8 mouse cellular contexts compared by ENCODE assay signal in genomic region chr9:58582581-58583266, GRCm38 (mm10). TPM values are rescaled to one million over a fixed set of nuclear protein-coding genes. Genes with fewer than 3 reads are reported as not detected.
DNase-seq lines count a peak whose midpoint lies in the region; ATAC-seq lines count a peak whose summit lies in the region.

No protein-coding gene starts in this region.

- peak; percentile 80; the same call in 1 of the 2 replicates for ATAC-seq in forebrain, embryonic 15.5 days (replicated peaks)
- ATAC-seq in hindbrain, embryonic 13.5 days (ENCODE audit: low FRiP score) = no peak; the same call in 1 of the 2 replicates
- peak; percentile 45; the same call in 1 of the 2 replicates for ATAC-seq in liver, embryonic 11.5 days (replicated peaks; ENCODE audit: low FRiP score)
- ATAC-seq in neural tube, embryonic 14.5 days (ENCODE audit: low read depth) = peak; percentile 83

- under 1% methylated on average over 42 of the region's 42 CpGs for WGBS in forebrain, embryonic 15.5 days
- 0% methylated on average over 42 of the region's 42 CpGs for WGBS in hindbrain, embryonic 13.5 days
- WGBS in liver, embryonic 11.5 days = under 1% methylated on average over 42 of the region's 42 CpGs
- under 1% methylated on average over 42 of the region's 42 CpGs for WGBS in neural tube, embryonic 14.5 days

- peaks cover 6% of the 10 kb centered on the region for H3K4me1 ChIP-seq in brown adipose tissue, adult 24 weeks (ENCODE audit: control insufficient read depth, insufficient read depth, insufficient read length, low read length)
- peaks cover 23% of the 10 kb centered on the region for H3K4me1 ChIP-seq in forebrain, embryonic 15.5 days
- H3K4me1 ChIP-seq in hindbrain, embryonic 13.5 days (replicated peaks) = peaks cover 21% of the 10 kb centered on the region
- peaks cover 7% of the 10 kb centered on the region; the same call in 1 of the 2 replicates for H3K4me1 ChIP-seq in liver, embryonic 11.5 days (replicated peaks; ENCODE audit: control insufficient read depth, insufficient read depth, low read length)
- peaks cover 14% of the 10 kb centered on the region for H3K4me1 ChIP-seq in neural tube, embryonic 14.5 days (ENCODE audit: control insufficient read depth, insufficient read depth, low read length)

- peak overlapping the region; percentile 85 for H3K27ac ChIP-seq in brown adipose tissue, adult 24 weeks (replicated peaks; ENCODE audit: low read depth, low read length)
- peak overlapping the region; percentile 98 for H3K27ac ChIP-seq in forebrain, embryonic 15.5 days (replicated peaks)
- H3K27ac ChIP-seq in hindbrain, embryonic 13.5 days = peak overlapping the region; percentile 98
- H3K27ac ChIP-seq in liver, embryonic 11.5 days (ENCODE audit: low read depth, low read length) = peak overlapping the region; percentile 90
- peak overlapping the region; percentile 97 for H3K27ac ChIP-seq in neural tube, embryonic 14.5 days (ENCODE audit: low read depth, low read length)

- H3K27me3 ChIP-seq in forebrain, embryonic 15.5 days = no peaks in the 10 kb centered on the region
- H3K27me3 ChIP-seq in hindbrain, embryonic 13.5 days = no peaks in the 10 kb centered on the region
- no peaks in the 10 kb centered on the region for H3K27me3 ChIP-seq in liver, embryonic 11.5 days (replicated peaks; ENCODE audit: control insufficient read depth, insufficient read depth, low read length)
- H3K27me3 ChIP-seq in neural tube, embryonic 14.5 days (ENCODE audit: control insufficient read depth, insufficient read depth, low read length) = peaks cover 3% of the 10 kb centered on the region; the same call in 1 of the 2 replicates

- H3K4me3 ChIP-seq in brown adipose tissue, adult 24 weeks (ENCODE audit: insufficient read depth, low read depth, low read length) = peak overlapping the region; percentile 96
- H3K4me3 ChIP-seq in forebrain, embryonic 15.5 days = peak overlapping the region; percentile 70
- H3K4me3 ChIP-seq in hindbrain, embryonic 13.5 days = peak overlapping the region; percentile 89
- H3K4me3 ChIP-seq in liver, embryonic 11.5 days (ENCODE audit: low read depth, low read length) = peak overlapping the region; percentile 95
- peak overlapping the region; percentile 93 for H3K4me3 ChIP-seq in neural tube, embryonic 14.5 days (ENCODE audit: low read depth, low read length)

- no peaks in the 10 kb centered on the region for H3K36me3 ChIP-seq in forebrain, embryonic 15.5 days
- no peaks in the 10 kb centered on the region for H3K36me3 ChIP-seq in hindbrain, embryonic 13.5 days
- H3K36me3 ChIP-seq in liver, embryonic 11.5 days (ENCODE audit: control insufficient read depth, insufficient read depth, low read length) = no peaks in the 10 kb centered on the region
- H3K36me3 ChIP-seq in neural tube, embryonic 14.5 days (ENCODE audit: control insufficient read depth, insufficient read depth, low read length) = no peaks in the 10 kb centered on the region

- H3K4me2 ChIP-seq in forebrain, embryonic 15.5 days (replicated peaks) = peak overlapping the region; percentile 81
- peak overlapping the region; percentile 82 for H3K4me2 ChIP-seq in hindbrain, embryonic 13.5 days
- peak overlapping the region; percentile 70 for H3K4me2 ChIP-seq in liver, embryonic 11.5 days
- H3K4me2 ChIP-seq in neural tube, embryonic 14.5 days (ENCODE audit: low read depth, low read length) = peak overlapping the region; percentile 73

- peak; percentile 34 for DNase-seq in left cerebral cortex, adult 8-10 months (ENCODE audit: low spot score in 2 of 2)
- no peak for DNase-seq in left cerebral cortex, adult 11 months (ENCODE audit: low spot score)
- DNase-seq in liver, embryonic 11.5 days (ENCODE audit: low spot score) = no peak
- no peak for DNase-seq in Muller cell, postnatal 12 days (ENCODE audit: inconsistent ontology term)

- H3K9ac ChIP-seq in forebrain, embryonic 15.5 days (replicated peaks) = peak overlapping the region; percentile 98
- H3K9ac ChIP-seq in hindbrain, embryonic 13.5 days = peak overlapping the region; percentile 96
- peak overlapping the region; percentile 94 for H3K9ac ChIP-seq in liver, embryonic 11.5 days (ENCODE audit: low read depth, low read length)
- H3K9ac ChIP-seq in neural tube, embryonic 14.5 days (replicated peaks; ENCODE audit: low read depth, low read length) = peak overlapping the region; percentile 96

- H3K9me3 ChIP-seq in forebrain, embryonic 15.5 days = no peaks in the 10 kb centered on the region
- H3K9me3 ChIP-seq in hindbrain, embryonic 13.5 days = no peaks in the 10 kb centered on the region
- no peaks in the 10 kb centered on the region for H3K9me3 ChIP-seq in liver, embryonic 11.5 days (ENCODE audit: control insufficient read depth, low read length)
- no peaks in the 10 kb centered on the region for H3K9me3 ChIP-seq in neural tube, embryonic 14.5 days (ENCODE audit: control insufficient read depth, low read length)

RNA-seq across cellular contexts. Expression of gene Nptn, which starts 0.7 kb away (rescaled TPM):
- 100 to 1,000 TPM; 856 to 995 (median 934) TPM for total RNA-seq in left cerebral cortex, adult 8-10 months (2022)
- polyA plus RNA-seq in brown adipose tissue, adult 24 weeks (2012; ENCODE audit: insufficient read depth, insufficient read length, missing spikeins) = 124 and 127 TPM in 2 replicates
- polyA plus RNA-seq in forebrain, embryonic 15.5 days (2015; fragmentation: Nextera tagmentation; extraction: Ambion mirVana) = 127 and 145 TPM in 2 replicates
- 140 and 144 TPM in 2 replicates for polyA plus RNA-seq in hindbrain, embryonic 13.5 days (2015; fragmentation: Nextera tagmentation; extraction: Ambion mirVana)
- polyA plus RNA-seq in liver, embryonic 11.5 days (2014; fragmentation: Nextera tagmentation; extraction: Ambion mirVana) = 113 and 114 TPM in 2 replicates
- polyA plus RNA-seq in neural tube, embryonic 14.5 days (2014; fragmentation: Nextera tagmentation; extraction: Ambion mirVana) = 220 and 255 TPM in 2 replicates

RNA-seq across cellular contexts. Expression of gene Cd276, which starts 27.5 kb away (rescaled TPM):
- 1 to 10 TPM; 7.8 to 9.5 (median 8.7) TPM for total RNA-seq in left cerebral cortex, adult 8-10 months (2022)
- 0.29 TPM in 1 of 2 replicates, not detected in the other for polyA plus RNA-seq in brown adipose tissue, adult 24 weeks (2012; ENCODE audit: insufficient read depth, insufficient read length, missing spikeins)
- polyA plus RNA-seq in forebrain, embryonic 15.5 days (2015; fragmentation: Nextera tagmentation; extraction: Ambion mirVana) = 30.9 and 31.0 TPM in 2 replicates
- 34.1 and 34.4 TPM in 2 replicates for polyA plus RNA-seq in hindbrain, embryonic 13.5 days (2015; fragmentation: Nextera tagmentation; extraction: Ambion mirVana)
- polyA plus RNA-seq in liver, embryonic 11.5 days (2014; fragmentation: Nextera tagmentation; extraction: Ambion mirVana) = 14.9 and 17.8 TPM in 2 replicates
- 36.0 and 42.2 TPM in 2 replicates for polyA plus RNA-seq in neural tube, embryonic 14.5 days (2014; fragmentation: Nextera tagmentation; extraction: Ambion mirVana)

Comparison
In these comparisons a context has a peak if more than half of its experiments do, and no peak if none do; other contexts are left out.
1. DNase-seq: peak in left cerebral cortex, adult 8-10 months (2 of 2); none in left cerebral cortex, adult 11 months (single experiment), liver, embryonic 11.5 days (single experiment) and Muller cell, postnatal 12 days (single experiment).
2. RNA of gene Cd276, which starts 27.5 kb away (polyA plus RNA-seq): 36.0 to 42.2 TPM in neural tube, embryonic 14.5 days, 34.1 to 34.4 TPM in hindbrain, embryonic 13.5 days, 30.9 to 31.0 TPM in forebrain, embryonic 15.5 days and 14.9 to 17.8 TPM in liver, embryonic 11.5 days; 0.29 TPM in brown adipose tissue, adult 24 weeks; every median in the first group is over 10 times any median in the second.
3. Peak in every context shown above with its lines, with median percentiles within 50 percentile points of each other: H3K27ac ChIP-seq, H3K4me3 ChIP-seq, H3K4me2 ChIP-seq and H3K9ac ChIP-seq.